Mouse (Mus musculus): Measurements from ENCODE around the gene Akr1c6. TPM values are rescaled to one million over a fixed set of nuclear protein-coding genes. Genes with fewer than 3 reads are reported as not detected.
"Not testable (repeated sequence)": the region's sequence is repeated elsewhere in the genome, so short reads cannot be mapped to it uniquely, and the experiment has no call there.

Gene Akr1c6
- polyA plus RNA-seq (2015; fragmentation: Nextera tagmentation; extraction: Ambion mirVana): not detected in 2 replicates

DNA sequence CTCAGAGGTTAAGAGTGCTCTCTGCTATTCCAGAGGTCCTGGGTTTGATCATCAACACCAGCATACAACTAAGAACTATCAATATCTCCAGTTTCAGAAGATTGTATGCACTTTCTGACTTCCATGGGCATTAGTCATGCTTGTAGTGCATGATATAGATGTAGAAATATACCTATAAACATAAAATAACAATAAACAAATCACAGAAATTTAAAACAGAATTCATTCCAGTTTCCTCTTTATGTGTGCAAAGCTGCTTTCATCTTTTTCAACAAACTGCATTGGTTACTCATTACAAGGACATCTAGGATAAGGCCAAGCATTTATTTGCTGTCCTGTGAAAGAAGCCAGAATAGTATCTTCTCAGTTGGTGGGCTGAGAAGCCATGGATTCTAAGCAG lies at the start of gene Akr1c6:
Gene Akr1c6, plus strand, starts transcription at position 301 of the 400 bp plus-strand sequence.
- Histone ChIP-seq H3K27me3 (no peaks in the 10 kb centered on the region), H3K9ac (no peak within 1 kb of the TSS), H3K27ac (no peak within 1 kb of the TSS), H3K36me3 (no peaks in the 10 kb centered on the region), H3K4me1 (no peaks in the 10 kb centered on the region), H3K4me2 (no peak within 1 kb of the TSS), H3K4me3 (no peak within 1 kb of the TSS), H3K9me3 (no peaks in the 10 kb centered on the region)
- ATAC-seq (ENCODE audit: borderline replicate concordance, extremely low read depth, low FRiP score, low TSS enrichment): no peak

DNA sequence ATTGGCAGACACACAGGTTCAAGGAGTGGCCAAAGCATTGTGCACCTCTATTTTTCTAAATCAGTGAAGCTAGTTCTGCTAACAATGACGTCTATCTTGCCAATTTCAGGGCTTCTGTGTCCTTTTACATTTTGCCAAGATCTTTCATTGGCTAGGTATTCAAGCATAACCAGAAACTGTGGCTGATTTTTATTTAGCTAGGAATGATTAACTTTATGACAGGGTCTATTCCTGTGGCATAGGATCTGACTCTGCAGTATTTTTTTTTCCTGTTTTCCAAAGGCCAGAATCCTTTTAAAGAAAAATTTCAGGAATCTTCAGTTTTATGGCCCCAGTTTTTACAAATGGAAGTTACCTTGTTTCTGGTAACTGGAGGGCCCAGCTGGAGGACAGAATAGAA lies 49.2 kb upstream of the Akr1c6 start:
- no peak for ATAC-seq (ENCODE audit: borderline replicate concordance, extremely low read depth, low FRiP score, low TSS enrichment)
- H3K27ac ChIP-seq: no peak overlapping the region
- H3K4me2 ChIP-seq: no peak overlapping the region
- no peak overlapping the region for H3K4me3 ChIP-seq
- H3K36me3 ChIP-seq: no peaks in the 10 kb centered on the region
- WGBS: 43% methylated on average over 1 of the region's 1 CpGs
- H3K4me1 ChIP-seq: no peaks in the 10 kb centered on the region
- no peak overlapping the region for H3K9ac ChIP-seq
- no peaks in the 10 kb centered on the region for H3K9me3 ChIP-seq
- H3K27me3 ChIP-seq: no peaks in the 10 kb centered on the region

DNA sequence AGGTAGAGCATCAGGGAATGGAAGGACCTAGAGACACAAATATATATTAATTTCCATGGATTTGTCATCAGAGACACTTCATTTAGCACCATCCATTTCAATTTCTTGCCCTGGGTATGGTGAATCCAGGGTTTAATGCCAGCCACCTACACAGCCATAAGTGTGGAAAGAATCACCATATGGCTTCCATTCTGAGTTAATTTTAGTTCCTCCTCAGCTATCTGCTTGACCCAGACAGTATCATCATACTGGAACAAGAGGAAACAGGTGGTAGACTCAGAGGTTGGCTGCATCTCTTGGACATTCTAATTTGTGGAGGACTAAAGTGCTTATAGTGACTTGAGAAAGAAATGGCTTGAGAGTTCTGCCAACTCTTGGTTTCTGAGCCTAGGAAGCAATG lies 48.6 kb upstream of the Akr1c6 start:
- H3K9ac ChIP-seq: no peak overlapping the region
- H3K4me1 ChIP-seq: no peaks in the 10 kb centered on the region
- H3K4me2 ChIP-seq: no peak overlapping the region
- no peaks in the 10 kb centered on the region for H3K9me3 ChIP-seq
- H3K27me3 ChIP-seq: no peaks in the 10 kb centered on the region
- no peak for ATAC-seq (ENCODE audit: borderline replicate concordance, extremely low read depth, low FRiP score, low TSS enrichment)
- H3K36me3 ChIP-seq: no peaks in the 10 kb centered on the region
- no peak overlapping the region for H3K4me3 ChIP-seq
- no peak overlapping the region for H3K27ac ChIP-seq

DNA sequence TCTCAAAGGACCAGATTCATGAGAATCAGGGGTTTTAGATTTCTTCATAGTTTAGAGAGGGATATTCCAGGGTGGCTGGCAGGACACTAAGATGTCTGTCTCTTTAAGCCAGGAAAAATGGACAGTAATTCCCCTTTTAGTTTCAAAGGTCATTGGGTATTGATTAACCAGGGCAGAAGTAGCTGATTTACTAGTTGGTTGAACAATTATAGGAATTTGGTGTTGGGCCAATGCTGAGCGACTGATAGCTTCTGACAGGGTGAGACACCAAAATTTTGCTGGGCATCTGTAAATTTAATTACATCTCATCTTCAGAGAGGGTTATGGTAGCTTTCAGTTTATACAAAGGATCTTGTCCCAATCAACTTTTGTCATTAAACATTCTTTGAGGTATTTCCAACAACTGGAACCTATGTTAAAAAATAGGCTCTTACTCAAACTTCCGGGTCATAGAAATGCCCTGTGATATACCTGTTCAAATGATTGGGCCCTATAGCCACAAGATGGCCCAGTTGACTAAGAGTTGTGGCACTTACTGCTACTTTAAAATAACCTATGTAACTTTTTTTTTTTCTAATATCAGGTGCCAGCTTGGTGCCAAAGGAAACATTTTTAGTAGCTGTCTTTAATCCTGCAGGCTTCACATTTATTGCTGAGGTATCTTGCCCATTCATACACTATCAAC lies 45.2 kb upstream of the Akr1c6 start:
- Histone ChIP-seq H3K4me1 (no peaks in the 10 kb centered on the region), H3K9ac (no peak overlapping the region), H3K27ac (no peak overlapping the region), H3K36me3 (no peaks in the 10 kb centered on the region), H3K27me3 (no peaks in the 10 kb centered on the region), H3K9me3 (no peaks in the 10 kb centered on the region), H3K4me3 (no peak overlapping the region), H3K4me2 (no peak overlapping the region)
- no peak for ATAC-seq (ENCODE audit: borderline replicate concordance, extremely low read depth, low FRiP score, low TSS enrichment)
- 69% methylated on average over 2 of the region's 2 CpGs for WGBS

DNA sequence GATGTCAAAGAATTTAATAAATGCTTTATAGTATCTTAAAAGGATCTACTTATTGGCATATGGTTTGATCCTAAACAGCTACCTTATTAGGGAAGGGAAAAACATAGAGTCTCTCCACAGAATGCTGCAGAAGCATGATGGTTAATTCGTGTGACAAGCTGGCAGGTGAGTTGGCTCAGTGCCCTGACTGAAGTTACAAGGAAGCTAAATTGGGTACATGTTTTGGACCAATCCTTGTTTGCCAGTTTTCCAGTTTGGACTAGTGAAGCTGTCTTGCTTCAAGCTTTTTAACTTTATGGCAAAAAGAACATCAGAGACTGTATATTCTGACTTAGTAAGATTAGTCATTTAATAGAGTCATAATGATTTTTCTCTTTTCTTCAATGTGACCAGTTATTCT lies 33.7 kb upstream of the Akr1c6 start:
- H3K27me3 ChIP-seq; H3K4me3 ChIP-seq; ATAC-seq (ENCODE audit: borderline replicate concordance, extremely low read depth, low FRiP score, low TSS enrichment); H3K36me3 ChIP-seq; H3K9ac ChIP-seq; H3K27ac ChIP-seq; H3K4me1 ChIP-seq; H3K9me3 ChIP-seq; H3K4me2 ChIP-seq: not testable (repeated sequence)
- 43% methylated on average over 1 of the region's 1 CpGs for WGBS

DNA sequence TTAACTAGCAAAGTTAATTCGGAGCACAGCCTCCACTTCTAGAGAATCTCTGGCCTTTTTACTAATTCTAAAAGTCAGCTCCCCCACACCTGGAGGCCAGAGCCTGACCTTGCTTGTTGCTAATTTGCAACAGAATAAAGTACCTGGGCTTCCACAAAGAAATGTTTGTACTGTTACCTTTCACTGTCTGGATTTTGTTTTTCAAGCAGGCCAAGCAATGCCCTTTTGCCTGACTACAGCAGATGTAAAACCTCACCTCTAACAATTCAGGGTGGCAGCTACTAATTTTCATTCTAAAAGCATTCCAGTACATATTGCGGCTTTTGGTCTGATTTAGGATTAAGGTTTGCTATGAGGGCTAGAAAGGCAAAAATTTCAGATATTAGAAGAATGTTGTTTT lies 33.3 kb upstream of the Akr1c6 start:
- Histone ChIP-seq H3K36me3 (no peaks in the 10 kb centered on the region), H3K9ac (no peak overlapping the region), H3K4me1 (no peaks in the 10 kb centered on the region), H3K9me3 (no peaks in the 10 kb centered on the region), H3K4me2 (no peak overlapping the region), H3K27ac (no peak overlapping the region), H3K27me3 (no peaks in the 10 kb centered on the region), H3K4me3 (no peak overlapping the region)
- ATAC-seq (ENCODE audit: borderline replicate concordance, extremely low read depth, low FRiP score, low TSS enrichment): no peak
- 88% methylated on average over 2 of the region's 2 CpGs for WGBS

DNA sequence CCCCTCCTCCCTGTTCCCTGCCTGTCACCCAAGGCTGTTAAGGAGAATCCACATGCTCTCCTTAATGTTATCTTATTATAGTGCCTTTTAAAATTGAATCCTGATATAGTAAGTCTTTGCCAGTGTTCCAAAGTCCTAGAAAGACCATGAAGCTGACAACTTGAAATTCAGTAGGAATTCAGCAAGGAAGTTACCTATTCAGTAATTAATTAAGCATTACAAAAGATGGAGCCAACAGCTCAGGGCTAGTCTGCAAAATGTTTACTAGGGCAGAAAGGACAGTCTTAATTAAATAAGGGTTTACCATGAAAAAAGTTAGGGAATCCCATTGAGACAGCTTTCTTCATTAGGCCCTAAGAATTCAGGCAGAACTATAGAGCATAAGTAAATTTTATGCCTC lies 31.9 kb upstream of the Akr1c6 start:
- no peak for ATAC-seq (ENCODE audit: borderline replicate concordance, extremely low read depth, low FRiP score, low TSS enrichment)
- H3K9me3 ChIP-seq: no peaks in the 10 kb centered on the region

DNA sequence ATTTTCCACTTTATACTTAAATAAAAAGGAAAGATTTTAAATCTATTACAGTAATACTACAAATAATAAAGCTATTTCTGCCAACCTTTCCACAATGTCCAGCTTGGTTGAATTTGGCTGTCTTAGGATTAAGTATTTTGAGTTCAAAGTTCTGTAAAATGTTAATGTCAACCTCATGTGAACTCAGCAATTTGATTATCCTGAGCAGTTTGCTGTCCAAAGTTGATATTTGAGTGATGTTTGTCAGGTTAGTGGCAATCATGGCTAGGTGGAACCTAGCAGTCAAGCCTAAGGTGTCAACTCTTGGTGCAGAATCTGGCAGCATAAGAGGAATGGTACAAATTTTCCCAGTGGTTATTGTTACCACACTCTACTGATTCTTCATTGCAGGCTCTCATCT lies 29.4 kb upstream of the Akr1c6 start:
- no peak overlapping the region for H3K4me2 ChIP-seq
- ATAC-seq (ENCODE audit: borderline replicate concordance, extremely low read depth, low FRiP score, low TSS enrichment): no peak
- no peaks in the 10 kb centered on the region for H3K9me3 ChIP-seq
- no peak overlapping the region for H3K27ac ChIP-seq
- no peaks in the 10 kb centered on the region for H3K27me3 ChIP-seq
- no peak overlapping the region for H3K4me3 ChIP-seq
- H3K4me1 ChIP-seq: no peaks in the 10 kb centered on the region
- no peaks in the 10 kb centered on the region for H3K36me3 ChIP-seq
- no peak overlapping the region for H3K9ac ChIP-seq

More for the DNA sequence above, 31.9 kb upstream of the Akr1c6 start:
- H3K4me1 ChIP-seq: no peaks in the 10 kb centered on the region
- H3K27ac ChIP-seq: no peak overlapping the region
- no peaks in the 10 kb centered on the region for H3K36me3 ChIP-seq
- H3K27me3 ChIP-seq: no peaks in the 10 kb centered on the region
- no peak overlapping the region for H3K9ac ChIP-seq
- no peak overlapping the region for H3K4me2 ChIP-seq
- H3K4me3 ChIP-seq: no peak overlapping the region

DNA sequence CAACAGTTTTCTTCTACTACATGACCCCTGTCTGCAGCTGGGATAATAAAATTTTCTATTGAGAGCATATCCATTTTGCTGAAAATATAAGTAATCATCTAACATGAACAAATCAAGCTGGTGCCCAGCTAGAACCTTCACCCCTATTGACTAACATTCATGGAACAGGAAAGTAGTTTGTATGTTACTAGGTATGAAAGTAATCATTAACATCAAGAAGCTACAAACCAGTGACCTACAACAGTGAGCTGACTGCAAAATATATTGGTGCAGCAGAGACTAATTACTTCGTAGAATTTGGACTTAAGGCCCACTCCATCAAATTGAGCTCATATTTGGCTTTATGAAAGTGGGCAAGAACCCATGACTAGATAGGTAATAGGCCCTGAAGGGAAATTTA lies 27.3 kb upstream of the Akr1c6 start:
- no peaks in the 10 kb centered on the region for H3K27me3 ChIP-seq
- H3K4me2 ChIP-seq: no peak overlapping the region
- H3K27ac ChIP-seq: no peak overlapping the region
- H3K9ac ChIP-seq: no peak overlapping the region
- H3K4me1 ChIP-seq: no peaks in the 10 kb centered on the region
- H3K36me3 ChIP-seq: no peaks in the 10 kb centered on the region
- no peak overlapping the region for H3K4me3 ChIP-seq
- no peak for ATAC-seq (ENCODE audit: borderline replicate concordance, extremely low read depth, low FRiP score, low TSS enrichment)
- 75% methylated on average over 1 of the region's 1 CpGs for WGBS
- no peaks in the 10 kb centered on the region for H3K9me3 ChIP-seq

DNA sequence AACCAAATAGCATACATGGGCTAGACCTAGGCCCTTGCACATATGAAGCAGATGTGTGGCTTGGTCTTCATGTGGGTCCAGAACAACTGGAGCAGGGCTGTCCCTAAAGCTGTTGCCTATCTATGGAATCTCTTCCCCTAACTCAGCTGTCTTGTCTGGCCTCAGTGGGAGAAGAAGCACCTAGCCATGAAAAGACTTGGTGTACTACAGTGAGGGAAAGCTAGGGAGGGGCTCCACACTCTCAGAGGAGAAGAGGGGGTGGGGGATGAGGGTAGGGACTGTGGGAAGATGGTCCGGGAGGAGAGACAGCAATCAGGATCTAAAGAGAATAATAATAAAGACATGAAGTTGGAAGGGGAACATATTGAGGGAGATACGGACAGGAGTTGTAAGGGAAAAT lies 5.5 kb upstream of the Akr1c6 start:
- H3K4me1 ChIP-seq: no peaks in the 10 kb centered on the region
- no peak overlapping the region for H3K27ac ChIP-seq
- no peak for ATAC-seq (ENCODE audit: borderline replicate concordance, extremely low read depth, low FRiP score, low TSS enrichment)
- no peak overlapping the region for H3K4me2 ChIP-seq
- H3K4me3 ChIP-seq: no peak overlapping the region
- no peaks in the 10 kb centered on the region for H3K36me3 ChIP-seq
- H3K27me3 ChIP-seq: no peaks in the 10 kb centered on the region
- whole genome bisulfite sequencing: 79% methylated on average over 2 of the region's 2 CpGs
- H3K9me3 ChIP-seq: no peaks in the 10 kb centered on the region
- no peak overlapping the region for H3K9ac ChIP-seq

DNA sequence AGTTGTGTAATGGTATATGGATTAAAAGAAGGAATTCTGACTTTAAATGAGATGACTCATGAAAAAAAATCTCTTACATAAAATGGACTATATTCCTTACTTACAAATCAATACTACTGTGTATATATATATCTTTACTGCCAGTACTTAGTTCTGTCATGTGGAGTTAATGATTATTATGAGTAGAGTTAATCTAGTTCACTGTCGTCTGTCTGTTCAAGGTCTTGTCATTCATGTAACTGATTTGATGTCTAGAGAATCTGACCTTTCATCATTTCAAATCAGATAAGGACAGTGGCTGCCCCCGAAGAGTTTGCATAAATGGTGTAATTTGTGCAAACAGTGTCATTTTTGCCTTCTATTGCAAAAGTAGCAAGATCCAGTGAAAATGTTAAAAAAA lies 5.1 kb upstream of the Akr1c6 start:
- WGBS: 43% methylated on average over 2 of the region's 2 CpGs
- Histone ChIP-seq H3K36me3 (no peaks in the 10 kb centered on the region), H3K27ac (no peak overlapping the region), H3K4me2 (no peak overlapping the region), H3K4me1 (no peaks in the 10 kb centered on the region), H3K27me3 (no peaks in the 10 kb centered on the region), H3K9me3 (no peaks in the 10 kb centered on the region), H3K4me3 (no peak overlapping the region), H3K9ac (no peak overlapping the region)
- no peak for ATAC-seq (ENCODE audit: borderline replicate concordance, extremely low read depth, low FRiP score, low TSS enrichment)

DNA sequence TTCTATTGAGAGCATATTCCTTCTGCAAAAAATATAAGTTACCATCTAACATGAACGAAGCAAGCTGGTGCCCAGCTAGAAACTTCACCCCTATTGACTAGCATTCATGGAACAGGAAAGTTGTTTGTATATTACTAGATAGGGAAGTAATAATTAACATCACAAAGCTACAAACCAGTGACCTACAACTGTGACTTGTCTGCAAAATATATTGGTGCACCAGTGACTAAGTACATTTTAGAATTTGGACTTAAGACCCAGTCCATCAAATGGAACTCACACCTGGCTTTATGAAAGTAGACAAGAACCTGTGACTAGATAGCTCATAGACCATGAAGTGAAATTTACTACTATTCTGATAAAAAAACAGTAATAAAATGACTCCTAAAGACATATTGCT lies 3.0 kb upstream of the Akr1c6 start:
- H3K4me1 ChIP-seq: no peaks in the 10 kb centered on the region
- no peaks in the 10 kb centered on the region for H3K9me3 ChIP-seq
- no peak overlapping the region for H3K27ac ChIP-seq
- ATAC-seq (ENCODE audit: borderline replicate concordance, extremely low read depth, low FRiP score, low TSS enrichment): no peak
- WGBS: 65% methylated on average over 1 of the region's 1 CpGs
- no peak overlapping the region for H3K9ac ChIP-seq
- no peak overlapping the region for H3K4me3 ChIP-seq
- H3K36me3 ChIP-seq: no peaks in the 10 kb centered on the region
- no peaks in the 10 kb centered on the region for H3K27me3 ChIP-seq
- H3K4me2 ChIP-seq: no peak overlapping the region

DNA sequence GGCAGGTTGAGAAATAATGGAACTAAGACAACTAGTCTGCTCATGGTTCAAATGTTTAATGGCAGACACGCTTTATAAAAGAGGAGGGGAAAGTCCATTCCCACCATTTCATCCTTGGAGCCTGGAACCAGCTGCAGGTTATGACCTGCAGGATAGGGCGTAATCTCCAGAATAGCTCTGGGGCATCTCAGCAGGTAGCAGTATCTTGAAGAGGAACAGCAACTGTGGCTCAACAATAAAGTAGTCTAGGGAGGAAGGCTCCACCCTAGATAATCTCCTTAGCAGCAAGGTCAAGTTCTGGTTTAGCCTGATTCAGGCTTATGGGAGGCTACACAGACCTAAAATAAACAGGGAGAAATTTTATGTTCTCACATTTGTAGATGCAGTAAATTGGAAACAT lies 31.5 kb downstream of the Akr1c6 start:
- Histone ChIP-seq H3K4me1 (no peaks in the 10 kb centered on the region), H3K4me2 (no peak overlapping the region), H3K9me3 (no peaks in the 10 kb centered on the region), H3K9ac (no peak overlapping the region), H3K27me3 (no peaks in the 10 kb centered on the region), H3K36me3 (no peaks in the 10 kb centered on the region), H3K27ac (no peak overlapping the region), H3K4me3 (no peak overlapping the region)
- WGBS: 87% methylated on average over 2 of the region's 2 CpGs
- no peak for ATAC-seq (ENCODE audit: borderline replicate concordance, extremely low read depth, low FRiP score, low TSS enrichment)

Measured in lung, embryonic 15.5 days (tissue).